Mouse (Mus musculus) liver, embryonic 14.5 days (tissue): ENCODE data around the gene Armc9.

ENCODE experiments used
- CTCF ChIP-seq: IDR thresholded peaks from 2 replicates; pipeline ENCODE4 v1.5.1; 2016; ENCODE audit warnings: antibody characterized with exemption, low read depth, control low read depth
- EP300 ChIP-seq: IDR thresholded peaks from 2 replicates; pipeline ENCODE4 v1.6.1; 2016; ENCODE audit warnings: antibody characterized with exemption, low read depth

- TF ChIP-seq CTCF: no peak
- TF ChIP-seq EP300: no peak
Observed at GRCm38 (mm10) chr1:86147557-86147956, 7.0 kb upstream of the Armc9 start.
